Mouse (Mus musculus) CH12.LX (cell line): ENCODE data around the gene 9330182L06Rik. TPM values are rescaled to one million over a fixed set of nuclear protein-coding genes. Genes with fewer than 3 reads are reported as not detected.

ENCODE experiments used
- DNase-seq: peaks from one replicate; pipeline ENCODE4 v3.0.0-alpha.2; 2013; ENCODE audit errors: extremely low read depth
- H3K27ac ChIP-seq: 2 replicates; pipeline ENCODE4 v1.5.1; 2012; ENCODE audit warnings: low read depth, mild to moderate bottlenecking, control low read depth, moderate library complexity; ENCODE audit not compliant: insufficient read depth
- H3K27me3 ChIP-seq: replicated peaks from 2 replicates; pipeline ENCODE3; 2012; ENCODE audit warnings: inconsistent platforms
- H3K36me3 ChIP-seq, 2 experiments: replicated peaks in 1 of 2; 2 replicates each; pipeline versions ENCODE3 to v1.6.1; 2012; ENCODE audit warnings: inconsistent platforms in 1 of 2, low read length in 1 of 2, mild to moderate bottlenecking in 1 of 2, mixed read lengths in 1 of 2, moderate library complexity in 1 of 2; ENCODE audit not compliant: control insufficient read depth in 1 of 2, insufficient read depth in 1 of 2
- H3K4me1 ChIP-seq, 2 experiments: 2 replicates each; pipeline ENCODE4 v1.6.1; 2012; ENCODE audit warnings: inconsistent platforms in 1 of 2, moderate library complexity in 1 of 2; ENCODE audit not compliant: insufficient read depth in 2 of 2, control insufficient read depth in 1 of 2
- H3K4me2 ChIP-seq: 2 replicates; pipeline ENCODE4 v1.6.1; 2012; ENCODE audit warnings: low read depth, mild to moderate bottlenecking, control low read depth; ENCODE audit not compliant: poor library complexity, insufficient read depth, severe bottlenecking
- H3K4me3 ChIP-seq, 3 experiments: fragments of 150-350 bp in 1 of 3; sonication (generic) in 1 of 3; replicated peaks in 1 of 3; 2 replicates each; pipeline versions ENCODE3 to v1.5.1; 2011 to 2012; ENCODE audit warnings: low read depth in 2 of 3, low read length in 2 of 3, mild to moderate bottlenecking in 2 of 3, moderate library complexity in 2 of 3, control low read depth in 1 of 3, improper control_type of control experiment in 1 of 3, inconsistent platforms in 1 of 3, mixed read lengths in 1 of 3; ENCODE audit not compliant: poor library complexity in 1 of 3
- H3K79me2 ChIP-seq: replicated peaks from 2 replicates; pipeline ENCODE4 v1.6.1; 2012; ENCODE audit warnings: mild to moderate bottlenecking, moderate library complexity; ENCODE audit not compliant: control insufficient read depth, poor library complexity, insufficient read depth, severe bottlenecking; ENCODE audit errors: extremely low read depth
- H3K9ac ChIP-seq: 2 replicates; pipeline ENCODE4 v1.6.1; 2012; ENCODE audit warnings: low read depth, mild to moderate bottlenecking, control low read depth, moderate library complexity; ENCODE audit not compliant: insufficient read depth
- H3K9me3 ChIP-seq: replicated peaks from 2 replicates; pipeline ENCODE3; 2012; ENCODE audit warnings: low read length, inconsistent platforms, mixed read lengths
- CHD1 ChIP-seq: IDR thresholded peaks from 2 replicates; pipeline ENCODE4 v1.6.1; 2012; ENCODE audit warnings: low read depth, low read length, improper control_type of control experiment, inconsistent platforms
- E2F4 ChIP-seq: IDR thresholded peaks from 2 replicates; pipeline ENCODE4 v1.6.1; 2011; ENCODE audit warnings: low read depth, low read length, improper control_type of control experiment; ENCODE audit not compliant: insufficient replicate concordance
- EP300 ChIP-seq: IDR thresholded peaks from 2 replicates; pipeline ENCODE4 v1.6.1; 2011; ENCODE audit warnings: low read length, improper control_type of control experiment
- IRF4 ChIP-seq: IDR thresholded peaks from 2 replicates; pipeline ENCODE4 v1.6.1; 2014; ENCODE audit warnings: low read depth, mild to moderate bottlenecking, inconsistent platforms, low read length, improper control_type of control experiment
- JUND ChIP-seq: conservative IDR thresholded peaks from 2 replicates; pipeline ENCODE4 v1.6.1; 2011; ENCODE audit warnings: low read depth, low read length, improper control_type of control experiment
- KAT2A ChIP-seq: IDR thresholded peaks from 2 replicates; pipeline ENCODE4 v1.6.1; 2012; ENCODE audit warnings: low read length, improper control_type of control experiment, inconsistent platforms; ENCODE audit not compliant: insufficient replicate concordance
- MAX ChIP-seq: IDR thresholded peaks from 2 replicates; pipeline ENCODE4 v1.6.1; 2011; ENCODE audit warnings: low read length, improper control_type of control experiment
- MEF2A ChIP-seq: IDR thresholded peaks from 2 replicates; pipeline ENCODE4 v1.6.1; 2014; ENCODE audit warnings: low read depth, mild to moderate bottlenecking, inconsistent platforms, low read length, improper control_type of control experiment, borderline replicate concordance
- MYC ChIP-seq: IDR thresholded peaks from 2 replicates; pipeline ENCODE4 v1.6.1; 2011; ENCODE audit warnings: low read depth, mild to moderate bottlenecking, improper control_type of control experiment, low read length
- NRF1 ChIP-seq: IDR thresholded peaks from 2 replicates; pipeline ENCODE4 v1.6.1; 2014; ENCODE audit warnings: low read depth, mild to moderate bottlenecking, inconsistent platforms, low read length, improper control_type of control experiment, moderate library complexity
- PAX5 ChIP-seq: IDR thresholded peaks from 2 replicates; pipeline ENCODE4 v1.6.1; 2012; ENCODE audit warnings: low read length, inconsistent platforms, mixed read lengths
- POLR2AphosphoS2 ChIP-seq: IDR thresholded peaks from 2 replicates; pipeline ENCODE4 v1.6.1; 2011; ENCODE audit warnings: low read depth, low read length, improper control_type of control experiment
- RCOR1 ChIP-seq: conservative IDR thresholded peaks from 2 replicates; pipeline ENCODE4 v1.6.1; 2012; ENCODE audit warnings: low read depth, mild to moderate bottlenecking, inconsistent platforms, low read length, improper control_type of control experiment
- SIN3A ChIP-seq: IDR thresholded peaks from 2 replicates; pipeline ENCODE4 v1.6.1; 2012; ENCODE audit warnings: low read length, improper control_type of control experiment, inconsistent platforms
- SMC3 ChIP-seq: IDR thresholded peaks from 2 replicates; pipeline ENCODE4 v1.6.1; 2011; ENCODE audit warnings: low read depth, low read length, improper control_type of control experiment
- TBP ChIP-seq: conservative IDR thresholded peaks from 2 replicates; pipeline ENCODE4 v1.6.1; 2011; ENCODE audit warnings: low read depth, low read length, improper control_type of control experiment
- TCF12 ChIP-seq: IDR thresholded peaks from 2 replicates; pipeline ENCODE4 v1.6.1; 2014; ENCODE audit warnings: low read depth, mild to moderate bottlenecking, inconsistent platforms, low read length, improper control_type of control experiment
- UBTF ChIP-seq: IDR thresholded peaks from 2 replicates; pipeline ENCODE4 v1.6.1; 2012; ENCODE audit warnings: low read depth, mild to moderate bottlenecking, inconsistent platforms, low read length, improper control_type of control experiment, moderate library complexity
- ZKSCAN1 ChIP-seq: IDR thresholded peaks from 2 replicates; pipeline ENCODE4 v1.6.1; 2012; ENCODE audit warnings: low read depth, inconsistent platforms, low read length, improper control_type of control experiment, borderline replicate concordance
- dilution Hi-C: fragments of 300-500 bp; cut with MboI; formaldehyde crosslinking; loops from 2 replicates; pipeline ENCODE4 v1.14.3; 2020; ENCODE audit warnings: low sequenced_read_pairs; ENCODE audit not compliant: extremely low pct_unique_long_range_greater_than_20kb, extremely low pct_ligation_motif_present
- in situ Hi-C: fragments of 300-500 bp; cut with MboI; formaldehyde crosslinking; loops from 3 replicates; pipeline ENCODE4 v1.14.3; 2019; ENCODE audit warnings: low sequenced_read_pairs, low pct_ligation_motif_present, low pct_unique_long_range_greater_than_20kb, mixed read lengths
- polyA plus RNA-seq: library from polyadenylated mRNA; unstranded; fragments of >175 nt; gene quantifications from 2 replicates; pipeline ENCODE4 v1.2.1, GENCODE M21; 2012; ENCODE audit warnings: low read depth; ENCODE audit not compliant: insufficient read length
- total RNA-seq, 2 experiments: library from RNA; depleted of rRNA; stranded (reverse); fragments of 300-350 nt in 1 of 2; fragments of >200 nt in 1 of 2; gene quantifications; 2 replicates each; pipeline ENCODE4 v1.2.3; 2012 to 2014

The 9330182L06Rik gene
- total and polyA plus RNA-seq, 3 experiments = not detected

DNA sequence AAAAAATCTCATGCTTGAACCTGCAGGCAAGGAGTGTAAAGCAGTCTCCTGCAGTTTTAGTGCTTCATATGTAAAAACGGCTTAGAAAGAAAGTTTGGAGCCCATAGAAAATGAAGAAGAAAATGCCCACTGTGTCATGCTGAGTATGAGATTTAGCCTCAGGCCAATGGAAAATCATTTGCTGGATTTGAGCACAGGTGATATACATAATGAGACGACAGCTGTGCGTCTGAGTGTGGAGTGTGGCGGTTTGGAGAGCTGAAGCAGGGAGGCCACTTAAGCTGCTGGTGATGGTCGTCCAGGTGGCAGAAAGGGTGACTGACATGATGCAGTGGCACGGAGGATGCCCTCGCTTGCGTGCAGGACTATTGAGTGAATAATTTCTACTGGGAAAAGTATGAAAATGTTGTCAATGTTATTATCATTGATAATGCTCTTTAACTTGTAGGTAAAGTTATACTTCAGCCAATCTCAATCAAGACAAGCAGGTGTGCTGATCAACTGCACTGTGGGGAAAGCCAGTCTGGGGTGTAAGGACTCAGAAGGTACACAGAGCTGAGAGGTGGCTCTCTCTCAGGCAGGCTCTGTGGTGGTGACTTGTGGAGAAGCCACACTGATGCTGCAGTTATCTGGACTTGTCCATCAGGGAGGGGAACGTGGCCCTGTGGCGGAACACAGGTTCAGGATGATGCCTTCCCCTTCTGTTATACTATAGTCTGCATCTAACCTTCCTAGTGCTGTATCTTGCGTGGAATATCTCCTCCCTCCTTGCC is 102.2 kb downstream of the 9330182L06Rik start:
- Histone ChIP-seq H3K4me2 (no peak overlapping the region), H3K27me3 (no peaks in the 10 kb centered on the region), H3K4me3 (no peak overlapping the region), H3K4me1 (no peaks in the 10 kb centered on the region), H3K9me3 (no peaks in the 10 kb centered on the region), H3K79me2 (no peaks in the 10 kb centered on the region), H3K36me3 (no peaks in the 10 kb centered on the region), H3K9ac (no peak overlapping the region), H3K27ac (no peak overlapping the region)
- DNase-seq = no peak
- in situ Hi-C loops = no loop called here
- dilution Hi-C loops = no loop called here
- TF ChIP-seq ZKSCAN1 (no peak), JUND (no peak), MAX (no peak), PAX5 (no peak), E2F4 (no peak)

DNA sequence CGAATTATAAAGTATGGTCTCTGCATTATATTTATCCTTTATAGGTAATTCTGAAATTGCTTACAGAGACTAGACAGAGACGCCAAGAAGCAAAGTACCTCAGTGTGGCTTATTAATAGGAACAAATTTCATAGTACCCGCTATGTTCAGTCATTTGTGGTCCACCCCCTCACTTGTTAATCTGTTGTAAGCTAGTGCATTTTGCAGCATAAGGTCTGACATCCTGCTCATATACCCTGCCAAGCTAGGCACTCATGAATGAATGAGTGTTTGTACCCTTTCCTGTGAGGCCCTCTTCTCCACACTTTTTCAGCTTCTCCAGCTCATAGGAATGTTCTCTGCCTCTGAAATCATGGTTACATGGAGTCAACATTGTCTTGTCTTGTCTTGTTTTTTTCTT is 105.2 kb downstream of the 9330182L06Rik start:
- Histone ChIP-seq H3K27me3 (no peaks in the 10 kb centered on the region), H3K79me2 (no peaks in the 10 kb centered on the region), H3K27ac (no peak overlapping the region), H3K4me2 (no peak overlapping the region), H3K36me3 (no peaks in the 10 kb centered on the region), H3K4me1 (peaks cover 0 to 4% of the 10 kb centered on the region in 2 experiments; a peak in 2 of 4 replicates), H3K4me3 (no peak overlapping the region), H3K9ac (no peak overlapping the region), H3K9me3 (no peaks in the 10 kb centered on the region)
- dilution Hi-C loops (no loop called here), in situ Hi-C loops (no loop called here)
- no peak for TF ChIP-seq MYC
- TF ChIP-seq TCF12 = no peak
- no peak for TF ChIP-seq IRF4
- no peak for TF ChIP-seq UBTF
- no peak for TF ChIP-seq MEF2A
- no peak for TF ChIP-seq NRF1
- TF ChIP-seq E2F4 = no peak
- TF ChIP-seq SMC3 = no peak
- no peak for TF ChIP-seq POLR2AphosphoS2
- no peak for TF ChIP-seq ZKSCAN1
- TF ChIP-seq RCOR1 = no peak
- TF ChIP-seq KAT2A = no peak
- no peak for TF ChIP-seq TBP
- TF ChIP-seq EP300 = no peak
- no peak for TF ChIP-seq CHD1
- TF ChIP-seq SIN3A = no peak
- no peak for TF ChIP-seq JUND
- no peak for DNase-seq
